Mouse (Mus musculus) hindbrain, embryonic 16.5 days (tissue): ENCODE results near the gene Sdhd. TPM values are rescaled to one million over a fixed set of nuclear protein-coding genes. Genes with fewer than 3 reads are reported as not detected.

Experiments
- ATAC-seq: fragments of 200-750 bp; cut with Nextera tagmentation; 2 replicates; pipeline ENCODE4 v1.8.0; 2017; ENCODE audit warnings: moderate TSS enrichment, moderate library complexity
- H3K27ac ChIP-seq: fragments of 300-500 bp; sonication (generic); 2 replicates; pipeline ENCODE4 v1.5.1; 2014; ENCODE audit warnings: low read depth, mild to moderate bottlenecking, control low read depth, low read length, moderate library complexity
- H3K27me3 ChIP-seq: fragments of 300-500 bp; sonication (generic); replicated peaks from 2 replicates; pipeline ENCODE4 v1.6.1; 2014; ENCODE audit warnings: low read length; ENCODE audit not compliant: control insufficient read depth, insufficient read depth
- H3K36me3 ChIP-seq: fragments of 300-500 bp; sonication (generic); 2 replicates; pipeline ENCODE4 v1.6.1; 2014; ENCODE audit warnings: mild to moderate bottlenecking, low read length, moderate library complexity, mixed read lengths; ENCODE audit not compliant: control insufficient read depth, insufficient read depth
- H3K4me1 ChIP-seq: fragments of 300-500 bp; sonication (generic); 2 replicates; pipeline ENCODE4 v1.6.1; 2014; ENCODE audit warnings: low read depth, low read length; ENCODE audit not compliant: control insufficient read depth, insufficient read depth
- H3K4me2 ChIP-seq: fragments of 300-500 bp; sonication (generic); 2 replicates; pipeline ENCODE4 v1.6.1; 2014; ENCODE audit warnings: mild to moderate bottlenecking, low read length, control low read depth, moderate library complexity
- H3K4me3 ChIP-seq: fragments of 300-500 bp; sonication (generic); 2 replicates; pipeline ENCODE4 v1.5.1; 2014; ENCODE audit warnings: mild to moderate bottlenecking, low read length, control low read depth, moderate library complexity
- H3K9ac ChIP-seq: fragments of 300-500 bp; sonication (generic); 2 replicates; pipeline ENCODE4 v1.6.1; 2014; ENCODE audit warnings: low read depth, mild to moderate bottlenecking, control low read depth, low read length, moderate library complexity
- H3K9me3 ChIP-seq: fragments of 300-500 bp; sonication (generic); 2 replicates; pipeline ENCODE4 v1.6.1; 2014; ENCODE audit warnings: mild to moderate bottlenecking, low read length, moderate library complexity; ENCODE audit not compliant: control insufficient read depth
- WGBS: fragments of 180-500 bp; shearing (Covaris S2); extraction: QIAGEN DNeasy Blood & Tissue Kit; methylation state at CpG from one replicate; pipeline ENCODE4 v1.1.7; 2014; 5-methylcytosine and 5-hydroxymethylcytosine counted together
- polyA plus RNA-seq: library from polyadenylated mRNA; unstranded; fragments of >200 nt; fragmentation: Nextera tagmentation; extraction: Ambion mirVana; gene quantifications from 2 replicates; pipeline ENCODE4 v1.2.1, GENCODE M21; 2015

Gene Sdhd
- polyA plus RNA-seq, 1 experiment from 2014 or later, result 319 TPM

- ATAC-seq, result no peak
- H3K4me2 ChIP-seq, result no peak overlapping the region
- no peaks in the 10 kb centered on the region for H3K27me3 ChIP-seq
- no peak overlapping the region for H3K4me3 ChIP-seq
- H3K27ac ChIP-seq, result no peak overlapping the region
- 73% methylated on average over 12 of the region's 12 CpGs for WGBS
- peaks cover 27% of the 10 kb centered on the region for H3K36me3 ChIP-seq
- no peaks in the 10 kb centered on the region for H3K4me1 ChIP-seq
- H3K9me3 ChIP-seq, result no peaks in the 10 kb centered on the region
- H3K9ac ChIP-seq, result no peak overlapping the region
These were observed 8.7 kb downstream of the Sdhd start for GRCm38 (mm10) chr9:50594794-50595417.

- Histone ChIP-seq H3K4me2 (no peak overlapping the region), H3K36me3 (peaks cover 21% of the 10 kb centered on the region), H3K9me3 (no peaks in the 10 kb centered on the region), H3K4me3 (no peak overlapping the region), H3K9ac (no peak overlapping the region), H3K27me3 (no peaks in the 10 kb centered on the region), H3K27ac (no peak overlapping the region), H3K4me1 (no peaks in the 10 kb centered on the region)
- ATAC-seq, result no peak
- 91% methylated on average over 3 of the region's 3 CpGs for WGBS
These were observed 10.1 kb downstream of the Sdhd start for GRCm38 (mm10) chr9:50593544-50593943.

GRCm38 (mm10) chr9:50592955-50593354, 10.7 kb downstream of the Sdhd start:
- H3K9me3 ChIP-seq, result no peaks in the 10 kb centered on the region
- H3K27ac ChIP-seq, result no peak overlapping the region
- peaks cover 16% of the 10 kb centered on the region for H3K36me3 ChIP-seq
- H3K4me1 ChIP-seq, result no peaks in the 10 kb centered on the region
- ATAC-seq, result no peak
- 88% methylated on average over 9 of the region's 9 CpGs for WGBS
- no peak overlapping the region for H3K4me3 ChIP-seq
- no peak overlapping the region for H3K9ac ChIP-seq
- H3K27me3 ChIP-seq, result no peaks in the 10 kb centered on the region
- no peak overlapping the region for H3K4me2 ChIP-seq

GRCm38 (mm10) chr9:50590856-50591518, 12.6 kb downstream of the Sdhd start:
- no peak for ATAC-seq
- 82% methylated on average over 10 of the region's 10 CpGs for WGBS

GRCm38 (mm10) chr9:50586955-50587354, 16.7 kb downstream of the Sdhd start:
- Histone ChIP-seq H3K9ac (no peak overlapping the region), H3K36me3 (no peaks in the 10 kb centered on the region), H3K4me1 (no peaks in the 10 kb centered on the region), H3K4me3 (no peak overlapping the region), H3K4me2 (no peak overlapping the region), H3K27ac (no peak overlapping the region), H3K9me3 (no peaks in the 10 kb centered on the region), H3K27me3 (no peaks in the 10 kb centered on the region)
- no peak for ATAC-seq
- 81% methylated on average over 4 of the region's 4 CpGs for WGBS

More at GRCm38 (mm10) chr9:50590856-50591518, 12.6 kb downstream of the Sdhd start:
- no peaks in the 10 kb centered on the region; the same call in none of the 2 replicates for H3K36me3 ChIP-seq
- no peak overlapping the region for H3K9ac ChIP-seq
- H3K4me1 ChIP-seq, result no peaks in the 10 kb centered on the region
- no peaks in the 10 kb centered on the region for H3K9me3 ChIP-seq
- H3K4me3 ChIP-seq, result no peak overlapping the region
- H3K27me3 ChIP-seq, result no peaks in the 10 kb centered on the region
- no peak overlapping the region for H3K27ac ChIP-seq
- H3K4me2 ChIP-seq, result no peak overlapping the region

GRCm38 (mm10) chr9:50585145-50585818, 18.3 kb downstream of the Sdhd start:
- Histone ChIP-seq H3K9me3 (no peaks in the 10 kb centered on the region), H3K27me3 (no peaks in the 10 kb centered on the region), H3K4me2 (no peak overlapping the region), H3K4me3 (no peak overlapping the region), H3K4me1 (no peaks in the 10 kb centered on the region), H3K9ac (no peak overlapping the region), H3K36me3 (no peaks in the 10 kb centered on the region), H3K27ac (no peak overlapping the region)
- WGBS, result 85% methylated on average over 6 of the region's 6 CpGs
- no peak for ATAC-seq

- no peaks in the 10 kb centered on the region for H3K4me1 ChIP-seq
- H3K9me3 ChIP-seq, result no peaks in the 10 kb centered on the region
- no peak overlapping the region for H3K9ac ChIP-seq
- no peak for ATAC-seq
- H3K36me3 ChIP-seq, result no peaks in the 10 kb centered on the region
- no peak overlapping the region for H3K4me2 ChIP-seq
- no peak overlapping the region for H3K4me3 ChIP-seq
- WGBS, result 37% methylated on average over 4 of the region's 4 CpGs
- H3K27ac ChIP-seq, result no peak overlapping the region
- H3K27me3 ChIP-seq, result no peaks in the 10 kb centered on the region
These were observed 23.2 kb downstream of the Sdhd start for GRCm38 (mm10) chr9:50580370-50580769.

- Histone ChIP-seq H3K9me3 (no peaks in the 10 kb centered on the region), H3K27me3 (no peaks in the 10 kb centered on the region), H3K9ac (no peak overlapping the region), H3K4me1 (no peaks in the 10 kb centered on the region), H3K27ac (no peak overlapping the region), H3K36me3 (no peaks in the 10 kb centered on the region), H3K4me2 (no peak overlapping the region), H3K4me3 (no peak overlapping the region)
- ATAC-seq, result no peak
- WGBS, result 83% methylated on average over 10 of the region's 10 CpGs
These were observed 33.8 kb downstream of the Sdhd start for GRCm38 (mm10) chr9:50569599-50570525.
